Mouse (Mus musculus) C2C12 (cell line): ENCODE data around the gene Usp2. TPM values are rescaled to one million over a fixed set of nuclear protein-coding genes. Genes with fewer than 3 reads are reported as not detected.
"Not testable (repeated sequence)": the region's sequence is repeated elsewhere in the genome, so short reads cannot be mapped to it uniquely, and the experiment has no call there.

Experiments
- H3K27me3 ChIP-seq: one replicate; pipeline ENCODE4 v1.6.1; 2011; ENCODE audit not compliant: control insufficient read depth, insufficient read depth, insufficient read length
- H3K36me3 ChIP-seq: one replicate; pipeline ENCODE4 v1.6.1; 2011; ENCODE audit not compliant: control insufficient read depth, insufficient read depth
- H3K4me3 ChIP-seq: one replicate; pipeline ENCODE4 v1.5.1; 2011; ENCODE audit warnings: mild to moderate bottlenecking, control low read depth; ENCODE audit not compliant: poor library complexity, insufficient read depth, severe bottlenecking
- H3K79me2 ChIP-seq: one replicate; pipeline ENCODE4 v1.6.1; 2011; ENCODE audit not compliant: control insufficient read depth, insufficient read depth
- H3K79me3 ChIP-seq: one replicate; pipeline ENCODE4 v1.6.1; 2011; ENCODE audit warnings: low read depth, control low read depth
- H3ac ChIP-seq: one replicate; pipeline ENCODE3; 2011; ENCODE audit warnings: low read depth; ENCODE audit not compliant: control insufficient read depth, insufficient read length
- CEBPB ChIP-seq: IDR thresholded peaks from one replicate; pipeline ENCODE4 v1.6.1; 2011; ENCODE audit warnings: low read depth, mild to moderate bottlenecking, control low read depth, moderate library complexity
- CTCF ChIP-seq: IDR thresholded peaks from one replicate; pipeline ENCODE4 v1.5.1; 2011; ENCODE audit not compliant: control insufficient read depth, insufficient read depth, insufficient read length
- FOSL1 ChIP-seq: IDR thresholded peaks from one replicate; pipeline ENCODE4 v1.8.0; 2011; ENCODE audit warnings: mild to moderate bottlenecking, low read length; ENCODE audit not compliant: poor library complexity, insufficient read depth, severe bottlenecking
- MAX ChIP-seq: IDR thresholded peaks from one replicate; pipeline ENCODE4 v1.6.1; 2011; ENCODE audit warnings: mild to moderate bottlenecking, control low read depth
- MYOD1 ChIP-seq: IDR thresholded peaks from one replicate; pipeline ENCODE4 v1.6.1; 2011; ENCODE audit warnings: low read depth; ENCODE audit not compliant: control insufficient read depth, insufficient read length
- MYOG ChIP-seq: IDR thresholded peaks from one replicate; pipeline ENCODE4 v1.6.1; 2011; ENCODE audit not compliant: control insufficient read depth, insufficient read length; ENCODE audit errors: extremely low read depth
- USF1 ChIP-seq: IDR thresholded peaks from one replicate; pipeline ENCODE4 v1.6.1; 2011; ENCODE audit warnings: low read depth, mild to moderate bottlenecking, control low read depth, moderate library complexity
- polyA plus RNA-seq: library from polyadenylated mRNA; unstranded; fragments of >200 nt; fragmentation: generic; extraction: Trizol; gene quantifications from one replicate; pipeline ENCODE4 v1.2.1, GENCODE M21; 2012; ENCODE audit warnings: missing spikeins

Gene Usp2
- polyA plus RNA-seq, 1 experiment = 0.73 TPM

GRCm38 (mm10) chr9:44109360-44110095 lies 42.7 kb downstream of the Usp2 start:
- Histone ChIP-seq H3K4me3 (no peak overlapping the region), H3K27me3 (no peaks in the 10 kb centered on the region), H3K79me3 (peaks cover 23% of the 10 kb centered on the region), H3ac (no peak overlapping the region), H3K36me3 (peaks cover 11% of the 10 kb centered on the region), H3K79me2 (peaks cover 64% of the 10 kb centered on the region)
- TF ChIP-seq FOSL1 (no peak), MYOG (no peak), MAX (no peak), MYOD1 (no peak), CEBPB (no peak), USF1 (no peak), CTCF (peak; percentile 15)

GRCm38 (mm10) chr9:44111909-44112308 lies 45.1 kb downstream of the Usp2 start:
- H3K27me3 ChIP-seq, H3ac ChIP-seq: not testable (repeated sequence)
- peaks cover 55% of the 10 kb centered on the region for H3K79me2 ChIP-seq
- peaks cover 11% of the 10 kb centered on the region for H3K36me3 ChIP-seq
- H3K4me3 ChIP-seq = peak overlapping the region; percentile 60
- peaks cover 20% of the 10 kb centered on the region for H3K79me3 ChIP-seq

GRCm38 (mm10) chr9:44113105-44113789 lies 46.4 kb downstream of the Usp2 start, which contains the start of the genes Gm49380 and Rnf26:
TSS of gene Gm49380 (minus strand) at chr9:44113500.
TSS of gene Rnf26 (minus strand) at chr9:44113517.
- H3ac ChIP-seq = peak within 1 kb of the TSS; percentile 30
- peaks cover 14% of the 10 kb centered on the region for H3K79me3 ChIP-seq
- H3K4me3 ChIP-seq = peak within 1 kb of the TSS; percentile 60
- TF ChIP-seq FOSL1 (no peak), MYOD1 (no peak), CTCF (no peak), USF1 (no peak), MYOG (no peak), CEBPB (no peak), MAX (no peak)
- no peaks in the 10 kb centered on the region for H3K27me3 ChIP-seq
- H3K36me3 ChIP-seq = peaks cover 11% of the 10 kb centered on the region
- peaks cover 41% of the 10 kb centered on the region for H3K79me2 ChIP-seq

GRCm38 (mm10) chr9:44114453-44114852 lies 47.6 kb downstream of the Usp2 start:
- Histone ChIP-seq H3K4me3 (no peak overlapping the region), H3K36me3 (no peaks in the 10 kb centered on the region), H3ac (no peak overlapping the region), H3K79me2 (peaks cover 29% of the 10 kb centered on the region), H3K27me3 (no peaks in the 10 kb centered on the region), H3K79me3 (peaks cover 3% of the 10 kb centered on the region)
- no peak for TF ChIP-seq MYOD1
- TF ChIP-seq CTCF = no peak
- TF ChIP-seq MYOG = no peak
- no peak for TF ChIP-seq USF1
- no peak for TF ChIP-seq FOSL1
- TF ChIP-seq MAX = no peak
- TF ChIP-seq CEBPB = no peak

- Histone ChIP-seq H3K27me3 (no peaks in the 10 kb centered on the region), H3K36me3 (no peaks in the 10 kb centered on the region)
- no peak for TF ChIP-seq CTCF
- no peak for TF ChIP-seq USF1
- no peak for TF ChIP-seq CEBPB
- TF ChIP-seq FOSL1 = no peak
- no peak for TF ChIP-seq MYOD1
- no peak for TF ChIP-seq MYOG
- no peak for TF ChIP-seq MAX
Measured at GRCm38 (mm10) chr9:44115599-44115998, 48.8 kb downstream of the Usp2 start.

GRCm38 (mm10) chr9:44116182-44116581 lies 49.4 kb downstream of the Usp2 start:
- Histone ChIP-seq H3K4me3 (no peak overlapping the region), H3K79me3 (no peaks in the 10 kb centered on the region), H3K79me2 (peaks cover 12% of the 10 kb centered on the region), H3K36me3 (no peaks in the 10 kb centered on the region), H3ac (no peak overlapping the region), H3K27me3 (no peaks in the 10 kb centered on the region)
- no peak for TF ChIP-seq FOSL1
- no peak for TF ChIP-seq MYOD1
- no peak for TF ChIP-seq CTCF
- TF ChIP-seq USF1 = no peak
- no peak for TF ChIP-seq CEBPB
- no peak for TF ChIP-seq MAX
- TF ChIP-seq MYOG = no peak

More at GRCm38 (mm10) chr9:44115599-44115998, 48.8 kb downstream of the Usp2 start:
- no peak overlapping the region for H3K4me3 ChIP-seq
- no peaks in the 10 kb centered on the region for H3K79me3 ChIP-seq
- no peak overlapping the region for H3ac ChIP-seq
- peaks cover 18% of the 10 kb centered on the region for H3K79me2 ChIP-seq
